Comparison of ENCODE assay signal across 31 mouse cellular contexts in the genomic region with DNA sequence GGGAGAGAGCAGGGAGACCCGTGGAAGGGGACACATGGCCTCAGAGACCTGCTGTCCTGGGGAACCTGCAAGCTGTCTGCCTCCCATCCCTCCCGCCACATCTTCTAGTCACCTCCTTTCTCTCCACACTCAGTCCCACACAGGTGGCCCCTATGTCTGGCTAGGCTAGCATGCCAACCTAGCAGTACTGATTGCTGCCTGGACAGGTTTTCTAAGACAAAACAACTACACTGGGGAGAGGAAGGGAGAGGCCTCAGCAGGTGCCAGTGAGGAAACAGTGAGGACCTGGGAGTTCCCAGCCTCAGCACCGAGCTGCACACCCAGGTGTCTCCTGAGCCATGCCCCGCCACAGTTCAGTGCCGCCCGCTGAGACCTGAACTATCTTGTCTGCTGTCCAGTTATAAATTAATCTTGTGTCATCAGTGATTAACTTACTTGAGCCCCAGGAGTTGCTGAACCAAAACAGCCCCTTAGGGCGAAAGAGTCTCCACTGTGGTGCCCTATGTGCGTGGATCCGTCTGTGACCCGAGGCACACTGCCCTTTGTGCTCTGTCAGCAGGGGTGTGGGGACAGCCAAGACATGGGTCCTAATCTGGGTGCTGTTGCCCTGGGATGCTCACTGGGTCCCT. TPM values are rescaled to one million over a fixed set of nuclear protein-coding genes. Genes with fewer than 3 reads are reported as not detected.
DNase-seq lines count a peak whose midpoint lies in the region; ATAC-seq and TF ChIP-seq lines count a peak whose summit lies in the region.
"Had no signal": no experiment of that assay in that cellular context is flagged by ENCODE, and none has a peak within 500 bp of the region (broad histone marks: within the 10 kb centered on the region; RNA-seq: fewer than 3 reads in every experiment).

No protein-coding gene starts in this region.

- peak; percentile 80 for DNase-seq in A20 (ENCODE audit: low read depth, low spot score)
- no peak for DNase-seq in Patski (ENCODE audit: low read depth, low spot score)
- peak; percentile 77 to 94 for DNase-seq in kidney, postnatal 25 days
- DNase-seq in forebrain, postnatal 0 days, result no peak
- no peak for DNase-seq in gastrocnemius, postnatal 10 days
- DNase-seq: adrenal gland, postnatal 25 days; B cell, adult 2 months; cerebellum, adult 8-10 months; cerebellum, postnatal 36 days; gastrocnemius, postnatal 36 days; heart, postnatal 36 days; left cerebral cortex, postnatal 4 days; lung, adult 18-20 months; lung, postnatal 10 days; right cerebral cortex, postnatal 14 days; spleen, adult 18-20 months; thymus, postnatal 14 days had no signal

- no peak overlapping the region for H3K4me3 ChIP-seq in kidney, embryonic 14.5 days (ENCODE audit: low read length)
- H3K4me3 ChIP-seq in forebrain, postnatal 0 days (ENCODE audit: low read depth, low read length), result no peak overlapping the region
- H3K4me3 ChIP-seq: embryonic facial prominence, embryonic 15.5 days; forebrain, embryonic 15.5 days; heart, embryonic 15.5 days; hindbrain, embryonic 13.5 days; left cerebral cortex, adult 2 months; limb, embryonic 15.5 days; midbrain, embryonic 12.5 days had no signal

- in situ Hi-C loops in Patski (cut with MboI; ENCODE audit: low pct_unique_long_range_greater_than_20kb), result loop anchor here (25.0 kb wide), 1 partner anchor 1040 kb away; a partner anchor contains a TSS

- WGBS in kidney, embryonic 14.5 days, result 57% methylated on average over 10 of the region's 10 CpGs
- 81% methylated on average over 10 of the region's 10 CpGs for WGBS in forebrain, postnatal 0 days

- CTCF ChIA-PET in Patski (lab: Charles Lee), result interaction anchor here (1.3 kb wide), 1 partner anchor 13 kb away, joined by 4 read pairs; no protein-coding TSS in a partner anchor

- no peaks in the 10 kb centered on the region for H3K36me3 ChIP-seq in kidney, embryonic 14.5 days (ENCODE audit: control insufficient read depth, insufficient read depth, low read length)
- H3K36me3 ChIP-seq in forebrain, postnatal 0 days (ENCODE audit: insufficient read depth), result no peaks in the 10 kb centered on the region
- H3K36me3 ChIP-seq: embryonic facial prominence, embryonic 15.5 days; forebrain, embryonic 15.5 days; heart, embryonic 15.5 days; hindbrain, embryonic 13.5 days; limb, embryonic 15.5 days; midbrain, embryonic 12.5 days had no signal

- no peaks in the 10 kb centered on the region for H3K9me3 ChIP-seq in kidney, embryonic 14.5 days (ENCODE audit: control insufficient read depth, low read length)
- no peaks in the 10 kb centered on the region for H3K9me3 ChIP-seq in forebrain, postnatal 0 days (ENCODE audit: low read length)
- H3K9me3 ChIP-seq: embryonic facial prominence, embryonic 15.5 days; forebrain, embryonic 15.5 days; heart, embryonic 15.5 days; hindbrain, embryonic 13.5 days; limb, embryonic 15.5 days; midbrain, embryonic 12.5 days had no signal

- H3K4me1 ChIP-seq in kidney, embryonic 14.5 days (ENCODE audit: control insufficient read depth, insufficient read depth, low read length), result peaks cover 10% of the 10 kb centered on the region
- no peaks in the 10 kb centered on the region for H3K4me1 ChIP-seq in forebrain, postnatal 0 days (ENCODE audit: insufficient read depth)
- H3K4me1 ChIP-seq: embryonic facial prominence, embryonic 15.5 days; hindbrain, embryonic 13.5 days; limb, embryonic 15.5 days; midbrain, embryonic 12.5 days had no signal

- ATAC-seq in Patski, result peak; percentile 17
- ATAC-seq in kidney, embryonic 14.5 days (ENCODE audit: low FRiP score, low TSS enrichment), result peak; percentile 73; the same call in 1 of the 2 replicates
- no peak for ATAC-seq in forebrain, postnatal 0 days
- no peak for ATAC-seq in megakaryocyte progenitor cell, adult 5-6 weeks (replicated peaks; ENCODE audit: poor library complexity)
- ATAC-seq: inflammation-experienced regulatory T-cells, adult 6 months had no signal

- POLR2A ChIA-PET in Patski (lab: Charles Lee), result no interaction called here

- H3K27ac ChIP-seq in kidney, embryonic 14.5 days (ENCODE audit: low read depth, low read length), result peak overlapping the region; percentile 65; the same call in 1 of the 2 replicates
- H3K27ac ChIP-seq in forebrain, postnatal 0 days (ENCODE audit: low read depth, low read length), result no peak overlapping the region
- H3K27ac ChIP-seq: embryonic facial prominence, embryonic 15.5 days; heart, embryonic 15.5 days; hindbrain, embryonic 13.5 days; left cerebral cortex, adult 2 months; limb, embryonic 15.5 days; midbrain, embryonic 12.5 days had no signal

- no peak overlapping the region for H3K4me2 ChIP-seq in kidney, embryonic 14.5 days (replicated peaks; ENCODE audit: low read depth, low read length)
- no peak overlapping the region for H3K4me2 ChIP-seq in forebrain, postnatal 0 days (ENCODE audit: low read depth)
- H3K4me2 ChIP-seq: embryonic facial prominence, embryonic 15.5 days; forebrain, embryonic 15.5 days; heart, embryonic 15.5 days; hindbrain, embryonic 13.5 days; limb, embryonic 15.5 days; midbrain, embryonic 12.5 days had no signal

- no peak overlapping the region for H3K9ac ChIP-seq in kidney, embryonic 14.5 days (ENCODE audit: low read depth, low read length)
- H3K9ac ChIP-seq in forebrain, postnatal 0 days, result no peak overlapping the region
- H3K9ac ChIP-seq: embryonic facial prominence, embryonic 15.5 days; forebrain, embryonic 15.5 days; heart, embryonic 15.5 days; hindbrain, embryonic 13.5 days; limb, embryonic 15.5 days; midbrain, embryonic 12.5 days had no signal

- no peak for TF ChIP-seq CTCF in Patski (IDR thresholded peaks at IDR 0.05)
- TF ChIP-seq CTCF in forebrain, postnatal 0 days (IDR thresholded peaks at IDR 0.05; ENCODE audit: low read depth), result no peak

- H3K27me3 ChIP-seq in Patski, result no peaks in the 10 kb centered on the region
- H3K27me3 ChIP-seq in kidney, embryonic 14.5 days (ENCODE audit: control insufficient read depth, insufficient read depth, low read length), result no peaks in the 10 kb centered on the region
- H3K27me3 ChIP-seq in forebrain, postnatal 0 days (ENCODE audit: insufficient read depth, low read length), result no peaks in the 10 kb centered on the region
- H3K27me3 ChIP-seq: embryonic facial prominence, embryonic 15.5 days; forebrain, embryonic 15.5 days; hindbrain, embryonic 13.5 days; limb, embryonic 15.5 days; midbrain, embryonic 12.5 days had no signal

RNA-seq across cellular contexts. Expression of a gene that starts 43.6 kb away (rescaled TPM):
- 17.6 TPM for polyA plus RNA-seq in Patski (2021)
- 22.9 and 28.7 TPM in 2 replicates for polyA plus RNA-seq in kidney, embryonic 14.5 days (2014; fragmentation: Nextera tagmentation; extraction: Ambion mirVana)
- total RNA-seq in forebrain, postnatal 0 days (2014; rRNA removed), result 27.6 and 29.5 TPM in 2 replicates
- 14.0 and 22.2 TPM in 2 replicates for polyA plus RNA-seq in forebrain, postnatal 0 days (2015; fragmentation: Nextera tagmentation; extraction: Ambion mirVana)
- total RNA-seq in megakaryocyte progenitor cell, adult 5-6 weeks (2015), result 15.6 and 17.5 TPM in 2 replicates
- total RNA-seq in megakaryocyte progenitor cell, adult 5-6 weeks (2017), result 13.7 and 16.2 TPM in 2 replicates
- total RNA-seq in gastrocnemius, postnatal 10 days (2021), result 1 to 10 TPM; 8.1 to 10.0 TPM

RNA-seq across cellular contexts. Expression of a gene that starts 50.4 kb away (rescaled TPM):
- polyA plus RNA-seq in Patski (2021), result not detected
- not detected in 2 replicates for polyA plus RNA-seq in kidney, embryonic 14.5 days (2014; fragmentation: Nextera tagmentation; extraction: Ambion mirVana)
- not detected in 2 replicates for total RNA-seq in forebrain, postnatal 0 days (2014; rRNA removed)
- polyA plus RNA-seq in forebrain, postnatal 0 days (2015; fragmentation: Nextera tagmentation; extraction: Ambion mirVana), result 0.89 TPM in 1 of 2 replicates, not detected in the other
- total RNA-seq in megakaryocyte progenitor cell, adult 5-6 weeks (2015), result 110 and 215 TPM in 2 replicates
- 88.5 and 189 TPM in 2 replicates for total RNA-seq in megakaryocyte progenitor cell, adult 5-6 weeks (2017)
- not detected for total RNA-seq in gastrocnemius, postnatal 10 days (2021)
- total RNA-seq: adrenal gland, postnatal 25 days; gastrocnemius, postnatal 36 days; heart, postnatal 36 days; layer of hippocampus, postnatal 10 days; left cerebral cortex, adult 2 months; left cerebral cortex, postnatal 4 days had no signal
- polyA plus RNA-seq: brain, embryonic 14.5 days; forebrain, embryonic 15.5 days; hindbrain, embryonic 13.5 days; inflammation-experienced regulatory T-cells, adult 6 months; midbrain, embryonic 12.5 days; neural tube, embryonic 11.5 days had no signal

RNA-seq across cellular contexts. Expression of a gene that starts 52.8 kb away (rescaled TPM):
- 167 TPM for polyA plus RNA-seq in Patski (2021)
- polyA plus RNA-seq in kidney, embryonic 14.5 days (2014; fragmentation: Nextera tagmentation; extraction: Ambion mirVana), result 51.6 and 84.2 TPM in 2 replicates
- 0.08 TPM in 1 of 2 replicates, not detected in the other for total RNA-seq in forebrain, postnatal 0 days (2014; rRNA removed)
- 0.15 and 0.27 TPM in 2 replicates for polyA plus RNA-seq in forebrain, postnatal 0 days (2015; fragmentation: Nextera tagmentation; extraction: Ambion mirVana)
- not detected in 2 replicates for total RNA-seq in megakaryocyte progenitor cell, adult 5-6 weeks (2015)
- not detected in 2 replicates for total RNA-seq in megakaryocyte progenitor cell, adult 5-6 weeks (2017)
- total RNA-seq in gastrocnemius, postnatal 10 days (2021), result not detected
- total RNA-seq: gastrocnemius, postnatal 36 days; heart, adult 8-10 months; heart, postnatal 36 days; left cerebral cortex, postnatal 4 days had no signal
- polyA plus RNA-seq: embryonic facial prominence, embryonic 15.5 days; forebrain, embryonic 15.5 days; inflammation-experienced regulatory T-cells, adult 6 months; midbrain, embryonic 12.5 days had no signal

Comparison
In these comparisons a context has a peak if more than half of its experiments do, and no peak if none do; other contexts are left out.
1. DNase-seq: peak in A20 (single experiment) and kidney, postnatal 25 days (2 of 2); none in Patski (single experiment), forebrain, postnatal 0 days (single experiment) and gastrocnemius, postnatal 10 days (single experiment).
2. ATAC-seq: peak in Patski (single experiment) and kidney, embryonic 14.5 days (single experiment); none in forebrain, postnatal 0 days (single experiment) and megakaryocyte progenitor cell, adult 5-6 weeks (single experiment).
3. RNA of a gene that starts 50.4 kb away (total RNA-seq): 88.5 to 215 TPM in megakaryocyte progenitor cell, adult 5-6 weeks; not detected in gastrocnemius, postnatal 10 days and not detected in forebrain, postnatal 0 days; every median in the first group is over 10 times any median in the second.